Mouse (Mus musculus) spleen, adult 2 months (tissue): ENCODE measurements around the gene Lypd1.

Experiments
- CTCF ChIP-seq: fragments of 200-500 bp; IDR thresholded peaks from 2 replicates; pipeline ENCODE4 v1.5.1; 2011; ENCODE audit warnings: mild to moderate bottlenecking, inconsistent platforms; ENCODE audit not compliant: insufficient read depth, insufficient read length, insufficient replicate concordance; ENCODE audit errors: extremely low read depth
- POLR2A ChIP-seq: fragments of 200-500 bp; IDR thresholded peaks from 2 replicates; pipeline ENCODE4 v1.6.1; 2011; ENCODE audit warnings: low read depth, low read length, inconsistent platforms

GRCm38 (mm10) chr1:125949076-125949475, 36.2 kb upstream of the Lypd1 start:
- TF ChIP-seq POLR2A (no peak), CTCF (no peak)
